Mouse (Mus musculus): ENCODE data around the gene Gm27021. TPM values are rescaled to one million over a fixed set of nuclear protein-coding genes. Genes with fewer than 3 reads are reported as not detected.

Gene Gm27021
- polyA plus RNA-seq, 1 experiment: 0.57 TPM

GRCm38 (mm10) chr8:120701758-120702465 is 34.0 kb upstream of the Gm27021 start:
- TF ChIP-seq POLR2A (IDR thresholded peaks at IDR 0.05; ENCODE audit: control insufficient read depth, low read depth, low read length) (no peak), CTCF (IDR thresholded peaks at IDR 0.05; ENCODE audit: control insufficient read depth, insufficient read depth, insufficient replicate concordance, low read depth, low read length) (no peak)
- H3K4me1 ChIP-seq (ENCODE audit: control insufficient read depth, insufficient read depth, low read length): peaks cover 3% of the 10 kb centered on the region; the same call in 1 of the 2 replicates
- no peaks in the 10 kb centered on the region for H3K27me3 ChIP-seq (ENCODE audit: control insufficient read depth, insufficient read depth, low read length)
- no peak overlapping the region for H3K27ac ChIP-seq (ENCODE audit: control insufficient read depth, insufficient read depth, low read depth, low read length)
- H3K36me3 ChIP-seq (ENCODE audit: control insufficient read depth, insufficient read depth, low read length): no peaks in the 10 kb centered on the region
- H3K4me3 ChIP-seq (ENCODE audit: control insufficient read depth, low read depth, low read length): peak overlapping the region; percentile 0; the same call in 1 of the 2 replicates

GRCm38 (mm10) chr8:120700053-120700452 is 32.2 kb upstream of the Gm27021 start:
- TF ChIP-seq POLR2A (IDR thresholded peaks at IDR 0.05; ENCODE audit: control insufficient read depth, low read depth, low read length) (no peak), CTCF (IDR thresholded peaks at IDR 0.05; ENCODE audit: control insufficient read depth, insufficient read depth, insufficient replicate concordance, low read depth, low read length) (no peak)
- H3K27me3 ChIP-seq (ENCODE audit: control insufficient read depth, insufficient read depth, low read length): no peaks in the 10 kb centered on the region
- H3K36me3 ChIP-seq (ENCODE audit: control insufficient read depth, insufficient read depth, low read length): no peaks in the 10 kb centered on the region
- H3K27ac ChIP-seq (ENCODE audit: control insufficient read depth, insufficient read depth, low read depth, low read length): no peak overlapping the region
- no peak overlapping the region for H3K4me3 ChIP-seq (ENCODE audit: control insufficient read depth, low read depth, low read length)
- H3K4me1 ChIP-seq (ENCODE audit: control insufficient read depth, insufficient read depth, low read length): peaks cover under 1% of the 10 kb centered on the region; the same call in 1 of the 2 replicates

- no peaks in the 10 kb centered on the region for H3K36me3 ChIP-seq (ENCODE audit: control insufficient read depth, insufficient read depth, low read length)
- H3K27me3 ChIP-seq (ENCODE audit: control insufficient read depth, insufficient read depth, low read length): no peaks in the 10 kb centered on the region
- H3K4me3 ChIP-seq (ENCODE audit: control insufficient read depth, low read depth, low read length): no peak overlapping the region
- no peak for TF ChIP-seq CTCF (IDR thresholded peaks at IDR 0.05; ENCODE audit: control insufficient read depth, insufficient read depth, insufficient replicate concordance, low read depth, low read length)
- TF ChIP-seq POLR2A (IDR thresholded peaks at IDR 0.05; ENCODE audit: control insufficient read depth, low read depth, low read length): no peak
- no peak overlapping the region for H3K27ac ChIP-seq (ENCODE audit: control insufficient read depth, insufficient read depth, low read depth, low read length)
- no peaks in the 10 kb centered on the region; the same call in 1 of the 2 replicates for H3K4me1 ChIP-seq (ENCODE audit: control insufficient read depth, insufficient read depth, low read length)
Observed at GRCm38 (mm10) chr8:120699565-120699964, 31.7 kb upstream of the Gm27021 start.

- no peaks in the 10 kb centered on the region for H3K36me3 ChIP-seq (ENCODE audit: control insufficient read depth, insufficient read depth, low read length)
- TF ChIP-seq POLR2A (IDR thresholded peaks at IDR 0.05; ENCODE audit: control insufficient read depth, low read depth, low read length) (no peak), CTCF (IDR thresholded peaks at IDR 0.05; ENCODE audit: control insufficient read depth, insufficient read depth, insufficient replicate concordance, low read depth, low read length) (no peak)
- no peak overlapping the region for H3K4me3 ChIP-seq (ENCODE audit: control insufficient read depth, low read depth, low read length)
- H3K27me3 ChIP-seq (ENCODE audit: control insufficient read depth, insufficient read depth, low read length): no peaks in the 10 kb centered on the region
- H3K4me1 ChIP-seq (ENCODE audit: control insufficient read depth, insufficient read depth, low read length): peaks cover under 1% of the 10 kb centered on the region
- H3K27ac ChIP-seq (ENCODE audit: control insufficient read depth, insufficient read depth, low read depth, low read length): no peak overlapping the region
Observed at GRCm38 (mm10) chr8:120699079-120699478, 31.2 kb upstream of the Gm27021 start.

- H3K4me1 ChIP-seq (ENCODE audit: control insufficient read depth, insufficient read depth, low read length): peaks cover 5% of the 10 kb centered on the region
- no peaks in the 10 kb centered on the region for H3K36me3 ChIP-seq (ENCODE audit: control insufficient read depth, insufficient read depth, low read length)
- no peak overlapping the region for H3K27ac ChIP-seq (ENCODE audit: control insufficient read depth, insufficient read depth, low read depth, low read length)
- no peaks in the 10 kb centered on the region for H3K27me3 ChIP-seq (ENCODE audit: control insufficient read depth, insufficient read depth, low read length)
- no peak overlapping the region for H3K4me3 ChIP-seq (ENCODE audit: control insufficient read depth, low read depth, low read length)
- TF ChIP-seq CTCF (IDR thresholded peaks at IDR 0.05; ENCODE audit: control insufficient read depth, insufficient read depth, insufficient replicate concordance, low read depth, low read length) (no peak), POLR2A (IDR thresholded peaks at IDR 0.05; ENCODE audit: control insufficient read depth, low read depth, low read length) (no peak)
Observed at GRCm38 (mm10) chr8:120698426-120698825, 30.5 kb upstream of the Gm27021 start.

- Histone ChIP-seq H3K4me1 (ENCODE audit: control insufficient read depth, insufficient read depth, low read length) (peaks cover 5% of the 10 kb centered on the region), H3K27me3 (ENCODE audit: control insufficient read depth, insufficient read depth, low read length) (no peaks in the 10 kb centered on the region), H3K27ac (ENCODE audit: control insufficient read depth, insufficient read depth, low read depth, low read length) (no peak overlapping the region), H3K4me3 (ENCODE audit: control insufficient read depth, low read depth, low read length) (no peak overlapping the region), H3K36me3 (ENCODE audit: control insufficient read depth, insufficient read depth, low read length) (no peaks in the 10 kb centered on the region)
- TF ChIP-seq POLR2A (IDR thresholded peaks at IDR 0.05; ENCODE audit: control insufficient read depth, low read depth, low read length): no peak
- TF ChIP-seq CTCF (IDR thresholded peaks at IDR 0.05; ENCODE audit: control insufficient read depth, insufficient read depth, insufficient replicate concordance, low read depth, low read length): peak; percentile 55; the same call in 1 of the 2 replicates
Observed at GRCm38 (mm10) chr8:120697979-120698272, 30.0 kb upstream of the Gm27021 start.

GRCm38 (mm10) chr8:120697154-120697978 is 29.5 kb upstream of the Gm27021 start:
- H3K36me3 ChIP-seq (ENCODE audit: control insufficient read depth, insufficient read depth, low read length): no peaks in the 10 kb centered on the region
- H3K27me3 ChIP-seq (ENCODE audit: control insufficient read depth, insufficient read depth, low read length): no peaks in the 10 kb centered on the region
- H3K4me1 ChIP-seq (ENCODE audit: control insufficient read depth, insufficient read depth, low read length): peaks cover 5% of the 10 kb centered on the region
- H3K4me3 ChIP-seq (ENCODE audit: control insufficient read depth, low read depth, low read length): no peak overlapping the region
- H3K27ac ChIP-seq (ENCODE audit: control insufficient read depth, insufficient read depth, low read depth, low read length): no peak overlapping the region
- TF ChIP-seq CTCF (IDR thresholded peaks at IDR 0.05; ENCODE audit: control insufficient read depth, insufficient read depth, insufficient replicate concordance, low read depth, low read length): no peak
- TF ChIP-seq POLR2A (IDR thresholded peaks at IDR 0.05; ENCODE audit: control insufficient read depth, low read depth, low read length): no peak
